Mouse (Mus musculus): ENCODE measurements around the gene Wnt3.
A peak's percentile ranks its signal among the peaks of the same experiment; 100 is the strongest.

DNA sequence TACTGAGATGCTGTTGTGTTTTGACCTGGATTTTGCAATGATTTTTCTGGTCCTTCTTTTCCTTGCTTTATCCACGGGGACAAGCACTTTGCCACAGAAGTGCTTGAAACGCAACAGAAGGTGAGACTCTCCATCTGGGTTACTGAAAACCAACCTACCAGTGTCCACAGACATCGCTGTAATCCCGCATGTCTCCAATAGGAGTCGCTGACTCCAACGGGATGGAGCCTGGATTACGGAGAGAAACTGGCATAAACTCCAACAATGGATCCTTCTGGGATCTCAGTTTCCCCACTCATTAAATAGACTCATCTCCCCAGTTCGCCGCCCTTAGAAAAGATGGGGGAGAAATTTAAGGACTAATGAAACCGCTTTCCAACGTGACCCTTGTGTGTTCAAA is 15.9 kb upstream of the Wnt3 start:
- TF ChIP-seq CTCF (IDR thresholded peaks at IDR 0.05) (peak; percentile 53), EP300 (IDR thresholded peaks at IDR 0.05) (no peak)

All from lung, postnatal 0 days (tissue).